Mouse (Mus musculus) embryonic fibroblast, embryonic 13.5 days (primary cell): Measurements from ENCODE around the gene Nsmce1.

ENCODE experiments used
- CTCF ChIP-seq: IDR thresholded peaks from 2 replicates; pipeline ENCODE4 v1.5.1; 2011; ENCODE audit warnings: mild to moderate bottlenecking, control low read depth, low read length, moderate library complexity, borderline replicate concordance; ENCODE audit not compliant: insufficient read depth
- POLR2A ChIP-seq: IDR thresholded peaks from 2 replicates; pipeline ENCODE4 v1.6.1; 2011; ENCODE audit warnings: low read depth, mild to moderate bottlenecking, control low read depth, low read length, moderate library complexity

DNA sequence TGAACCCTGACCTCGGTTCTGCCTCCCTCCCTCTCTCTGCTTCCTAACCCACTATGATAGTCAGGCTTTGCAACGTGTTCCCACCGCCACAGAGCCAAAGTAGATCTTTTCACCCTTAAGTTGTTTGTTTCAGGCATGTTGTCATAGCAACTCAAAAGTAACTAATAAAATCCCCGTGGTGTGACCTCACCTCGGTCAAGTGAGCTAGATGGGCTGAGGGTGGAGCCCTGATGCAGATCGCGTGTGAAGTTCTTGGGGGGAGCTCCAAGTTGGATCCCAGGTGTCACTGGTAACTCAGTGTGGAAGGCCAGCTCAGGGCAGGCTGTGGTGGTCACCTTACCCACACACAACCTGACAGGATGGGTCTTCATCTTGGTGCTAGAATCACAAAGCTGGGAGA, 63.0 kb downstream of the Nsmce1 start:
- no peak for TF ChIP-seq POLR2A
- TF ChIP-seq CTCF, result no peak
